Mouse (Mus musculus) G1E (cell line): Measurements from ENCODE around the gene CK137956.

Source experiments
- CTCF ChIP-seq: IDR thresholded peaks from 2 replicates; pipeline ENCODE4 v1.5.1; 2012; ENCODE audit warnings: low read depth, low read length, inconsistent platforms, mixed read lengths
- POLR2AphosphoS5 ChIP-seq: IDR thresholded peaks from 2 replicates; pipeline ENCODE4 v1.6.1; 2012; ENCODE audit warnings: low read depth, low read length, inconsistent platforms; ENCODE audit not compliant: insufficient replicate concordance
- TAL1 ChIP-seq: conservative IDR thresholded peaks from 2 replicates; pipeline ENCODE4 v1.6.1; 2012; ENCODE audit warnings: low read depth, low read length, inconsistent platforms, mixed read lengths

DNA sequence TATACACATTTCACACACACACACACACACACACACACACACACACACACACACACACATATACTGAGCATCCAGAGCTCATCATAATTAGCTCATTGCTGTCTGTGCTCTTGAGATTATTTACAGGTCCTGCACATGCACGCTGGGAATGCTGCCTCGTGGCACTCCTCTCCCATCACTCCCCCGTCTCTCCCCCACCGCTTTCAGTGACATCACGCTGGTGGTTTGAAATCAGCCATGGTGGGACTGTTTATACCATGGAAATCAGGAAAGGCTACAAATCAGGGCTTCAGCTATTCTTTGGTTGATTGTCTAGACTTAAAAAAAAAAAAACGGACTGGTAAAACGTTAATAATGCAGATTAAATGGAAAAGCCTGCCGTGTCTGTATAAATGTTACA lies 63.6 kb downstream of the CK137956 start:
- no peak for TF ChIP-seq CTCF
- no peak for TF ChIP-seq POLR2AphosphoS5
- no peak for TF ChIP-seq TAL1
